Mouse (Mus musculus) bone marrow macrophage, adult 2 months (primary cell): ENCODE results near the gene Lmna. TPM values are rescaled to one million over a fixed set of nuclear protein-coding genes. Genes with fewer than 3 reads are reported as not detected.

Source experiments
- H3K27ac ChIP-seq: 2 replicates; pipeline ENCODE4 v1.5.1; 2012; ENCODE audit warnings: low read depth, low read length; ENCODE audit not compliant: insufficient read depth
- H3K4me1 ChIP-seq: 2 replicates; pipeline ENCODE4 v1.6.1; 2012; ENCODE audit warnings: low read length; ENCODE audit not compliant: control insufficient read depth, insufficient read depth
- H3K4me3 ChIP-seq: 2 replicates; pipeline ENCODE4 v1.5.1; 2012; ENCODE audit warnings: mild to moderate bottlenecking, low read length, moderate library complexity; ENCODE audit not compliant: insufficient read depth
- CTCF ChIP-seq: IDR thresholded peaks from 2 replicates; pipeline ENCODE4 v1.5.1; 2012; ENCODE audit warnings: low read depth, mild to moderate bottlenecking, low read length, moderate library complexity
- POLR2A ChIP-seq: IDR thresholded peaks from 2 replicates; pipeline ENCODE4 v1.6.1; 2012; ENCODE audit warnings: mild to moderate bottlenecking, low read depth, low read length, borderline replicate concordance
- polyA plus RNA-seq: library from polyadenylated mRNA; stranded (reverse); fragments of >200 nt; gene quantifications from 2 replicates; pipeline ENCODE4 v1.2.4, GENCODE M21; 2012; ENCODE audit not compliant: missing spikeins, insufficient read depth, insufficient read length

Lmna gene
- polyA plus RNA-seq, 1 experiment = 126 TPM

- Histone ChIP-seq H3K4me1 (peaks cover 8% of the 10 kb centered on the region), H3K27ac (peak overlapping the region; percentile 33; the same call in 1 of the 2 replicates), H3K4me3 (peak overlapping the region; percentile 12; the same call in 1 of the 2 replicates)
- TF ChIP-seq POLR2A (no peak), CTCF (peak; percentile 90)
These were observed 12.1 kb upstream of the Lmna start for GRCm38 (mm10) chr3:88521803-88522331.

DNA sequence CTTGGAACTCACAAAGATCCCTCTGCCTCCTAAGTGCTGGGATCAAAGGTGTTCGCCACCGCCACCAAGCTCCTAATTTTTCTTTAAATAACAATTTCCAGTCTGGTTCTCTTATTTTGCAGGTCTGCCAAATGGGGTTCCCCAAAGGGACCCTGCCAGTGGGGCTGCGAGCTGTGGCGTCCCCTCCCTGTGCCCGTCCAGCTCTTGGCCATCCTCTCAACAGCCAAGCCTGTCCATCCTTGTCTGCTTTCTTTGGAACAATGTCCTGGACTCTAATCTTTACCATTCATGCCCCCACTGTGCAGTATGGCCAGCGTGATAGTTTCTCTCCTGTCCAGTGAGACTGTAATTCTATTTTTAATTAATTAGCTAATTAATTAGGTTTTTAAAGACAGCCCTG, 11.4 kb upstream of the Lmna start:
- TF ChIP-seq POLR2A (no peak), CTCF (no peak)
- Histone ChIP-seq H3K4me1 (peaks cover 8% of the 10 kb centered on the region), H3K4me3 (no peak overlapping the region), H3K27ac (no peak overlapping the region)

- Histone ChIP-seq H3K4me3 (no peak overlapping the region), H3K4me1 (peaks cover 12% of the 10 kb centered on the region), H3K27ac (no peak overlapping the region)
- TF ChIP-seq POLR2A (no peak), CTCF (no peak)
These were observed 10.3 kb upstream of the Lmna start for GRCm38 (mm10) chr3:88520078-88520477.

GRCm38 (mm10) chr3:88518411-88518810, 8.7 kb upstream of the Lmna start:
- Histone ChIP-seq H3K27ac (no peak overlapping the region), H3K4me1 (peaks cover 27% of the 10 kb centered on the region), H3K4me3 (no peak overlapping the region)
- TF ChIP-seq CTCF = no peak
- no peak for TF ChIP-seq POLR2A

DNA sequence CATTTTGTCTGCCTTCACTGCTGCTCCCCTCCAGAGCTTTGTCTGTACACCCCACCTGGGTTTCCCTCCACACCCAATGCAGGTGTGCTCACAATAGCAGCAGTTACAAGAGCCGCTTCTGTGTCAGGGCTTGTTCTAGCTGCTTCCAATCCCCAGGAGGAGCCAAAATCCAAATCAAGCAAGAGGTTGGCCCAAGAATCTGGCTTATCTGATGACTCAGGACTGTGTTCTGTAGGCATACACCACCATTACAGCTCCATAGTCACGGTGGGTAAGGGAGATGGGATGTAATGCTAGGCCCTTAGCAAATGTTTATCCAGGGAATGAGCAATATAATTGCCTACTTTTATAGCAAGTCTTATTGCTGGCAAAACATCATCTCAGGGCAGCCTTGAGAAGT, 6.7 kb upstream of the Lmna start:
- Histone ChIP-seq H3K4me1 (peaks cover 38% of the 10 kb centered on the region), H3K4me3 (no peak overlapping the region), H3K27ac (no peak overlapping the region)
- TF ChIP-seq POLR2A = no peak
- TF ChIP-seq CTCF = no peak

DNA sequence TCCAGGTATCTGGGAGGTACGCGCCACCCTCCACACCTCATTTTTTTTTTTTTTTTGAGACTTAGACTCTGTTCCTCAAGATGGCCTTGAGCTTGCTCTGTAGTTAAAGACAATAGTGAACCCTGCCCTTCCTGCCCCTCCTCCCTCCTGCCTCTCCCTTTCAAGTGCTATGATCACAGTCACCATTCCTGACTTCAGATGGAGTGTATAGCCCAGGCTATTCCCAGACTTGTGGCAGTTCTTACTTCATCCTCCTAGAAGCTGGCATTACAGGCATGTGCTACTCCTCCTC, 5.3 kb upstream of the Lmna start:
- Histone ChIP-seq H3K27ac (no peak overlapping the region), H3K4me1 (peaks cover 47% of the 10 kb centered on the region), H3K4me3 (no peak overlapping the region)
- TF ChIP-seq POLR2A (no peak), CTCF (no peak)

DNA sequence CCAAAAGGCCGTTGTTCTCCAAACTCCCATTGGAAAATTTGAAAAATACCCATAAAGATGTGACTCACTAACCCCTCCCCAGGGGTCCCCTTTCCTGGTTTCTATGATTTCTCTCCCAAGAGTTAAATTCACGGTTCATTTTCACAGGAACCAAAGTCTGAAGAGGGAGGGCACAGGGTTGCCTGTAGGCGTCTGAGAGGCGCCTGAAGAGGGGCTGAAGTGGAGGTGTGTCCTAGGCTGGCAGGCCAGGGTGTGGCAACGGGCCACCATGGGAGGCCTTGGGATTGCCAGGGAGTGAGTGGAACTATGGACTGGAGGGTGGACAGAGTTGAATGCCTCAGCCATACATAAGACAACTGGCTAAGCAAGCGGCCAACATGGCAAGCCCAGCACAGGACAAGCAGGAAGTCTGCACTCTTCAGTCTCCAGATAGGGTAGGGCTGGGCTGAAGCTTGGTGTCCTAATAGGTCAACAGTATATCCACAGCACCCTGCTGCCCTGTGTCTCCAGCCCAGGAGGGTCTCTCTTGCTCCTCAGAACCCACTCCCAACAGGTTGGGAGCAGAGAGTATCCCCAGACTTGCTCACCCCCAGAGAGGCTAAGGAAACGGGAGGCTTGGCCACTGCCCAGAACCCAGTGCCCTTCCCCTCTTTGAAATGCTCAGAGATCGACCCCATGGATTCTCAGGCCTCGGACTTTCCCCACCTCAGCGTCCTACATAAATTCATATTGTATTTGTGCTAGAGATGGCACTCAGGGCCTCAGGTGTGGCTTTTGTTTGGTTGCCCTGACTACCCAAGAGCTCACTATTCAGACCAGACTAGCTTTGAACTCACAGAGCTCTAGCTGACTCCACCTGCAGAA, 4.7 kb upstream of the Lmna start:
- no peak for TF ChIP-seq POLR2A
- no peak for TF ChIP-seq CTCF
- peak overlapping the region; percentile 85 for H3K27ac ChIP-seq

DNA sequence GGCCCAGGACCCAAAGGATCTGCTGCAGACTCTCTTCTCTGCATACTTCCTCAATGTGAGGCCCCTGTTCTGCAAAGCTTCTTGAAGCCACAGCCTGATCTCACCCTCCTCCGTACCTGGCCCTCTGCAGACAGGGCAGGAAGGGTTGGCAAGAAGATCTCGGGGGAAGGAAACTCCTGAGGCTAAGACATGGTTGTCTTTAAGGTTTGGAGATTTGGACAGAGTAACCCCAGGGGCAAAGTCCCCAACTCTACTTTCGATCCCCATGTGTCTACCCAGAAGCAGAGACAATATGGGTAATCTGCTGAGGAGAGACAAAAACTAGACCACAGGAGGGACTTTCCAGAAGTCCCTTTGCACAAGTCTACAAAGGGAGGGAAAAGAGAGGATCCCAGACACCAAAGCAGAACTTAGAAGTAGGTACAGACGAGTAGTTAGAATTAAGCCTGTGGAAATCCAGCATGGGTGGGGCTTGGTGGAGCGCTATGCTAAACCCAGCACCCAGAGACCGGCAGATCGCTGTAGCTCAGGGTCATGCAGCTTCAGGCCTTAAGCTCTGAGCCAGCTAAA, 3.9 kb upstream of the Lmna start:
- TF ChIP-seq POLR2A = no peak
- no peak for TF ChIP-seq CTCF
- Histone ChIP-seq H3K27ac (peak overlapping the region; percentile 85), H3K4me3 (peak overlapping the region; percentile 31), H3K4me1 (peaks cover 50% of the 10 kb centered on the region)

More for the DNA sequence above, 4.7 kb upstream of the Lmna start:
- Histone ChIP-seq H3K4me3 (no peak overlapping the region), H3K4me1 (peaks cover 47% of the 10 kb centered on the region)

DNA sequence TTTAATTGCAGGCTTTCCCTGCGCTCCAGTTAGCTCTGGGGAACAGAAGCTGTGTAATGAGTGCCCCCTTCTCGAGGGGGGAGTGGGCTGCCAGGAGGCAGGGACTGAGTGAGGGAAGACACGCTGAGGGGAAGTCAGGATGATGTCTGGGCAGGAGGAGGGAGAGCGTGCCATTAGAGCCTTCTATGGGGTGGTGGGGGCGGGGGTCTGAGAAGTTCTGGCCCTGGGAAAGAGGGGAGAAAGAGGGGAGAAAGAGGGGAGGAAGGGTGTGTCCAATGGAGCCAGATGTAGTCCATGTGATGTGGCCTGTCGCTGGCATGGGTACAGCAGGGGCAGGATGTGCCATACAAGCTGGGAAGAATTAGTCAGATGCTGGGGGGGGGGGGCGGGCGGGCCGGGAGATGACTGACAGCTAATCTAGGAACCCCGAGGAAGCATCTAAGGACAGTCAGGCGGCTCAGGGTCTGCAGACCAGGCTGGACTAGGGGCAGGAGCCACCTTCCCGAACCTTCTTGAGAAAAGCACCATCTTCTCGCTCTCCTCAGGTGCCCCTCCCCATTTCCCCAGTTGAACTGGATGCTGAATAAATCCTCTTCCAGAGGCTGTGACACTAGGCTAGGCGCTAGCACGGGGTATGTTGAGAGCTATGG, 3.3 kb upstream of the Lmna start:
- H3K27ac ChIP-seq = peak overlapping the region; percentile 85
- peak overlapping the region; percentile 31 for H3K4me3 ChIP-seq
- TF ChIP-seq CTCF (no peak), POLR2A (no peak)
- H3K4me1 ChIP-seq = peaks cover 50% of the 10 kb centered on the region

DNA sequence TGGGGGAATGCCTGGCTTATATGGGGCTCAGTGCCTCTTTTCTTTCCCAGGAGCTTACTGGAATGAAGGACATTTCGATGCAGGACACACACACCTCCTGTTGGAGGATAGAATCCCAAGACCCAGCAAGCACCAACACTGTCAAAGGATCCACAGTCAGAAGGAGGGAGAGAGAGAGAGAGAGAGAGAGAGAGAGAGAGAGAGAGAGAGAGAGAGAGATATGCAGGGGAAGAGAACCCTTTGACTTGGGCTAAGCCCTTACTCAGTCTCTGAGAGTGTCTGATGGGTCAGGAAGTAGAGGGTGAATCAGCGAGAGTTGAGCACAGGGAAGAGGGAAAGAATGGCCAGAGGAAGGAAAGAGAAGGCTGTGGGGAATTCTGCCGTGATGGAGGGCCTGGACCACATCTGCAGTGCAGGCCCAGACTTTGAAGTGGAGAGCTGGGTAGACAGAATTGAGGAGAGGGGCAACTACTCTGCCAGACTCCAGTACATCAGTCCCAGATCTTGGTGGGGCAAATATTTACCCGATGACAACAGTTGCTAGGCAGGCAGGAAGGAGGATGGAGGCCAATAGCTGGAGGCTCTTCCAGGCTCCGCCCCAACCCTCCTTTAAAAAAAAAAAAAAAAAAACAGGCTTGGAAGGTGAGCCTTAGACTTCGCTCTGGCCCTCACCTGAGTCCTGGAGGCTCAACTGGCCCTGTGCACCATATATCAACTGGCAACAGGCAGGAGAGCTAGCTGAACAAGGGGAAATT, 2.6 kb upstream of the Lmna start:
- peak overlapping the region; percentile 85 for H3K27ac ChIP-seq
- H3K4me3 ChIP-seq = no peak overlapping the region
- peaks cover 50% of the 10 kb centered on the region for H3K4me1 ChIP-seq
- TF ChIP-seq POLR2A (no peak), CTCF (no peak)
